Mouse (Mus musculus): ENCODE measurements around the gene Pld3.

The Pld3 gene

GRCm38 (mm10) chr7:27486770-27487697 lies 66.0 kb downstream of the Pld3 start, which contains the start of gene Sertad1:
Gene Sertad1, plus strand, starts transcription at chr7:27486910.
- DNase-seq (ENCODE audit: low read depth, low spot score), result peak; percentile 98

GRCm38 (mm10) chr7:27486102-27486769 lies 66.8 kb downstream of the Pld3 start:
- no peak for DNase-seq (ENCODE audit: low read depth, low spot score)

GRCm38 (mm10) chr7:27483860-27484259 lies 69.2 kb downstream of the Pld3 start:
- no peak for DNase-seq (ENCODE audit: low read depth, low spot score)

All from retina, postnatal 7 days (tissue).